Mouse (Mus musculus) midbrain, embryonic 14.5 days (tissue): ENCODE data around the gene Fam122a. TPM values are rescaled to one million over a fixed set of nuclear protein-coding genes. Genes with fewer than 3 reads are reported as not detected.

Source experiments
- ATAC-seq: fragments of 200-750 bp; cut with Nextera tagmentation; 2 replicates; pipeline ENCODE4 v1.8.0; 2017; ENCODE audit warnings: moderate number of reproducible peaks, moderate library complexity; ENCODE audit not compliant: low FRiP score, low TSS enrichment
- DNase-seq: peaks from one replicate; pipeline ENCODE4 v3.0.0-alpha.2; 2015
- H3K27ac ChIP-seq: fragments of 300-500 bp; sonication (generic); replicated peaks from 2 replicates; pipeline ENCODE4 v1.5.1; 2014; ENCODE audit warnings: mild to moderate bottlenecking, low read depth, low read length, moderate library complexity
- H3K27me3 ChIP-seq: fragments of 300-500 bp; sonication (generic); 2 replicates; pipeline ENCODE4 v1.6.1; 2014; ENCODE audit warnings: low read length, control low read depth, mixed read lengths; ENCODE audit not compliant: control insufficient read depth, insufficient read depth
- H3K36me3 ChIP-seq: fragments of 300-500 bp; sonication (generic); 2 replicates; pipeline ENCODE4 v1.6.1; 2014; ENCODE audit warnings: low read length, control low read depth; ENCODE audit not compliant: control insufficient read depth, insufficient read depth
- H3K4me1 ChIP-seq: fragments of 300-500 bp; sonication (generic); 2 replicates; pipeline ENCODE4 v1.6.1; 2014; ENCODE audit warnings: mild to moderate bottlenecking, antibody characterized with exemption, low read length, control low read depth; ENCODE audit not compliant: control insufficient read depth, insufficient read depth
- H3K4me2 ChIP-seq: fragments of 300-500 bp; sonication (generic); 2 replicates; pipeline ENCODE4 v1.6.1; 2014; ENCODE audit warnings: mild to moderate bottlenecking, low read length, moderate library complexity
- H3K4me3 ChIP-seq: fragments of 300-500 bp; sonication (generic); replicated peaks from 2 replicates; pipeline ENCODE4 v1.5.1; 2014; ENCODE audit warnings: low read depth, low read length
- H3K9ac ChIP-seq: fragments of 300-500 bp; sonication (generic); replicated peaks from 2 replicates; pipeline ENCODE4 v1.6.1; 2014; ENCODE audit warnings: mild to moderate bottlenecking, low read length, moderate library complexity
- H3K9me3 ChIP-seq: fragments of 300-500 bp; sonication (generic); 2 replicates; pipeline ENCODE4 v1.6.1; 2016; ENCODE audit warnings: low read length, control low read depth, mixed read lengths; ENCODE audit not compliant: control insufficient read depth
- WGBS: fragments of 180-500 bp; shearing (Covaris S2); extraction: QIAGEN DNeasy Blood & Tissue Kit; methylation state at CpG from one replicate; pipeline ENCODE4 v1.1.7; 2014; 5-methylcytosine and 5-hydroxymethylcytosine counted together
- polyA plus RNA-seq: library from polyadenylated mRNA; unstranded; fragments of >200 nt; fragmentation: Nextera tagmentation; extraction: Ambion mirVana; gene quantifications from 2 replicates; pipeline ENCODE4 v1.2.1, GENCODE M21; 2014

The Fam122a gene
- polyA plus RNA-seq, 1 experiment from 2014 or later: 55.6 TPM

- H3K4me2 ChIP-seq: no peak overlapping the region
- H3K4me3 ChIP-seq: no peak overlapping the region
- 26% methylated on average over 3 of the region's 3 CpGs for WGBS
- peaks cover 7% of the 10 kb centered on the region; the same call in 1 of the 2 replicates for H3K4me1 ChIP-seq
- no peaks in the 10 kb centered on the region for H3K9me3 ChIP-seq
- DNase-seq: peak; percentile 40
- H3K27ac ChIP-seq: peak overlapping the region; percentile 39; the same call in 1 of the 2 replicates
- ATAC-seq: peak; percentile 40; the same call in 1 of the 2 replicates
- no peaks in the 10 kb centered on the region for H3K27me3 ChIP-seq
- no peak overlapping the region for H3K9ac ChIP-seq
- no peaks in the 10 kb centered on the region for H3K36me3 ChIP-seq
These were observed 24.7 kb downstream of the Fam122a start for GRCm38 (mm10) chr19:24452441-24452898.

- peak overlapping the region; percentile 39; the same call in 1 of the 2 replicates for H3K27ac ChIP-seq
- no peaks in the 10 kb centered on the region for H3K36me3 ChIP-seq
- no peaks in the 10 kb centered on the region for H3K9me3 ChIP-seq
- H3K4me3 ChIP-seq: no peak overlapping the region
- WGBS: 92% methylated on average over 3 of the region's 3 CpGs
- no peak overlapping the region for H3K4me2 ChIP-seq
- H3K4me1 ChIP-seq: peaks cover 7% of the 10 kb centered on the region; the same call in 1 of the 2 replicates
- ATAC-seq (no peak), DNase-seq (no peak)
- H3K27me3 ChIP-seq: no peaks in the 10 kb centered on the region
- H3K9ac ChIP-seq: no peak overlapping the region
These were observed 25.5 kb downstream of the Fam122a start for GRCm38 (mm10) chr19:24451626-24452025.

DNA sequence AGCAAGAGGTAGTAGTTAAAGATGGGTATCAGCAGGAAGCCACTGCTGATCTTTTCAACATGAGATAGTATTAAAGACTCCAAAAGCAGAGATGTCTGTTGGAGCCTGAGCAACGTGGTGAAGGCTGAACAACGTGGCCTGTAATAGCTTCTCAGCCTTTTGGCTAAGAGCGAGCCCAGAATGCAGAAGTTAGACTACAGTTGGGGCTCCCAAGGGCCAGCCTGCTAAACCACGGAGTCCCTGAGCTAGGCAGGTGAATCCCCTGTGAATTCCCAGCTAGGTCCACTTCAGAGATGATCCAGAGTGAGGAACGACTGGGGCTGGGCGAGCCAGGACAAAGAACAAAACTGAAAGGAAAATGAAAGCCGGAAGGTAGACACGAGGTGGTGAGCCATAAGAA is 26.4 kb downstream of the Fam122a start:
- no peak for DNase-seq
- no peak for ATAC-seq
- H3K9ac ChIP-seq: no peak overlapping the region
- H3K36me3 ChIP-seq: no peaks in the 10 kb centered on the region
- no peaks in the 10 kb centered on the region for H3K27me3 ChIP-seq
- H3K4me2 ChIP-seq: no peak overlapping the region
- no peaks in the 10 kb centered on the region for H3K9me3 ChIP-seq
- no peak overlapping the region for H3K27ac ChIP-seq
- no peak overlapping the region for H3K4me3 ChIP-seq
- 95% methylated on average over 8 of the region's 8 CpGs for WGBS
- peaks cover 7% of the 10 kb centered on the region; the same call in 1 of the 2 replicates for H3K4me1 ChIP-seq

GRCm38 (mm10) chr19:24444322-24444721 is 32.8 kb downstream of the Fam122a start:
- Histone ChIP-seq H3K4me1 (no peaks in the 10 kb centered on the region), H3K9me3 (no peaks in the 10 kb centered on the region), H3K4me3 (no peak overlapping the region), H3K36me3 (no peaks in the 10 kb centered on the region), H3K27me3 (no peaks in the 10 kb centered on the region), H3K27ac (no peak overlapping the region), H3K9ac (no peak overlapping the region), H3K4me2 (no peak overlapping the region)
- no peak for DNase-seq
- ATAC-seq: no peak
- 93% methylated on average over 3 of the region's 3 CpGs for WGBS

- 74% methylated on average over 4 of the region's 4 CpGs for WGBS
- Histone ChIP-seq H3K4me3 (no peak overlapping the region), H3K4me2 (no peak overlapping the region), H3K9me3 (no peaks in the 10 kb centered on the region), H3K9ac (no peak overlapping the region), H3K36me3 (no peaks in the 10 kb centered on the region), H3K4me1 (no peaks in the 10 kb centered on the region), H3K27me3 (no peaks in the 10 kb centered on the region), H3K27ac (no peak overlapping the region)
- ATAC-seq (no peak), DNase-seq (no peak)
These were observed 37.4 kb downstream of the Fam122a start for GRCm38 (mm10) chr19:24439715-24440114.

DNA sequence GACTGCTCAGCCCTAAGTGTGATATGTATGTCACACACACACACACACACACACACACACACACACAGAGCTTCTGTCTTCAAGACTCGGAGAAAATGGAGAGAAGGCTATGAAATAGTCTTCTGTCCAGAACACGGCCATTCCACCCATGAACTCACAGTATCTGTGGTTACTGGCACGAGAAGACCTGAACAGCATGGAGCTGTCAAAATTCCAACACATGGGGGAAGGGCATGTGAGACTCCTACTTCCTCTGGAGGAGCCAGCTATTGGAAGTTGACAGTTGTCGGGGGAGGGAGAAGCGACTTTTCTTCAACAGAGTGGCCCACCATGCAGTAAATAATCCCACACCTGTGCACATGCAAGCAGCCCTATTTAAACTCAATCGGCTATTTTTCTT is 42.9 kb downstream of the Fam122a start:
- no peak for DNase-seq
- Histone ChIP-seq H3K36me3 (no peaks in the 10 kb centered on the region), H3K4me1 (no peaks in the 10 kb centered on the region)

GRCm38 (mm10) chr19:24432447-24432846 is 44.7 kb downstream of the Fam122a start:
- DNase-seq (no peak), ATAC-seq (no peak)
- Histone ChIP-seq H3K4me1 (no peaks in the 10 kb centered on the region), H3K36me3 (no peaks in the 10 kb centered on the region), H3K27me3 (no peaks in the 10 kb centered on the region), H3K4me3 (no peak overlapping the region), H3K9ac (no peak overlapping the region), H3K27ac (no peak overlapping the region), H3K4me2 (no peak overlapping the region), H3K9me3 (no peaks in the 10 kb centered on the region)
- WGBS: 89% methylated on average over 5 of the region's 5 CpGs

More for the DNA sequence above, 42.9 kb downstream of the Fam122a start:
- Histone ChIP-seq H3K9me3 (no peaks in the 10 kb centered on the region), H3K4me3 (no peak overlapping the region), H3K4me2 (no peak overlapping the region), H3K9ac (no peak overlapping the region), H3K27ac (no peak overlapping the region), H3K27me3 (no peaks in the 10 kb centered on the region)
- WGBS: 90% methylated on average over 6 of the region's 6 CpGs
- ATAC-seq: no peak

GRCm38 (mm10) chr19:24431381-24431780 is 45.8 kb downstream of the Fam122a start:
- Histone ChIP-seq H3K4me1 (no peaks in the 10 kb centered on the region), H3K27ac (no peak overlapping the region), H3K9me3 (no peaks in the 10 kb centered on the region), H3K36me3 (no peaks in the 10 kb centered on the region), H3K9ac (no peak overlapping the region), H3K27me3 (no peaks in the 10 kb centered on the region), H3K4me2 (no peak overlapping the region), H3K4me3 (no peak overlapping the region)
- ATAC-seq (no peak), DNase-seq (no peak)
- WGBS: 96% methylated on average over 2 of the region's 2 CpGs

DNA sequence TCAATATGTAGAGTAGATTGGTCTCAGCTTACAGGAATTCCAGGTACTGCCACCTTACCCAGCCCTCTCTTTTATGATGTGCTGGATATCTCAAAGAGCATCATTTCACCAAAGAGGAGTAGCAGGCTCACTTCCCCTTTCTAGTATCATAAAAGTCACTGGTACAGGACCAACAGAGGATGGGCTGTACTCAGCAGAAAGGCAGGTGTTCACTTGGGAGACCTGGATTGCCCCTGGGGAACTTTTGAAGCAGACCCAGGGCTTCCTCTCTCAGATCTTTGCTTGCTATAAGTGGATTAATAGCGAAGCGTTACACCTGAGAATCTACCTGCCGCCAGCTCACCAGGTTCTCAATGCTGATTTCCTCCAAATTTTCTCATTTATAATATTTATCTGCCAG is 49.1 kb downstream of the Fam122a start:
- 95% methylated on average over 3 of the region's 3 CpGs for WGBS
- Histone ChIP-seq H3K4me1 (no peaks in the 10 kb centered on the region), H3K9ac (no peak overlapping the region), H3K36me3 (no peaks in the 10 kb centered on the region), H3K4me3 (no peak overlapping the region), H3K27me3 (no peaks in the 10 kb centered on the region), H3K4me2 (no peak overlapping the region), H3K27ac (no peak overlapping the region), H3K9me3 (no peaks in the 10 kb centered on the region)
- no peak for ATAC-seq
- DNase-seq: no peak
